ENCODE assay signal across 24 mouse cellular contexts in the genomic region with DNA sequence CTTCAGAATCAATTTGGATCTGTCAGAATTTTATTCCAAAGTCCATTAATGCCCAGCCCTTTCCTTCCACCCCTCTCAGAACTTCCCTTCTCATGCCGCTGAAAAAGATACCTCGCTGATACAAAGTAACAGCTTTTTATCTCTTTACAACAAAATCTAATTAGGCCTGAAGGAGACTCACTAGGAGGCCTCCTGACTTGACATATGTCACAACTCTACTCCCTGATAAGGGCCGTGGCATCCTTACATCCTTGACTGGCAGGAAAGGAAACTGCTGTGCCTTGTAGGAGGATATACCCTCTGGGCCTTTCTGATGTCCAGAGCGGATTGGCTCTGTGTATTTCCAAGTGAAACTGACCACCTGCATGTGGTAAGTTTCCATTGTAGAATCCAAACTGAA. TPM values are rescaled to one million over a fixed set of nuclear protein-coding genes. Genes with fewer than 3 reads are reported as not detected.
DNase-seq lines count a peak whose midpoint lies in the region; ATAC-seq and TF ChIP-seq lines count a peak whose summit lies in the region.
"Had no signal": no experiment of that assay in that cellular context is flagged by ENCODE, and none has a peak within 500 bp of the region (broad histone marks: within the 10 kb centered on the region; RNA-seq: fewer than 3 reads in every experiment).

No protein-coding gene starts in this region.

- ATAC-seq in liver, embryonic 13.5 days (ENCODE audit: low read depth), result peak; percentile 64
- ATAC-seq in liver, embryonic 15.5 days (ENCODE audit: insufficient read depth), result peak; percentile 42; the same call in 1 of the 2 replicates
- no peak for ATAC-seq in liver, embryonic 12.5 days
- no peak for ATAC-seq in forebrain, embryonic 14.5 days
- ATAC-seq: activated CD4-positive, CD25-positive, alpha-beta regulatory T cell, adult 4 months; CD4-positive, CD25-positive, alpha-beta regulatory T cell, adult 4 months; Patski had no signal

- no peaks in the 10 kb centered on the region for H3K9me3 ChIP-seq in liver, embryonic 13.5 days (replicated peaks)
- H3K9me3 ChIP-seq in liver, embryonic 15.5 days (replicated peaks), result no peaks in the 10 kb centered on the region
- no peaks in the 10 kb centered on the region for H3K9me3 ChIP-seq in liver, embryonic 12.5 days (replicated peaks)
- no peaks in the 10 kb centered on the region for H3K9me3 ChIP-seq in MEL (replicated peaks; ENCODE audit: insufficient read depth, low read length)
- no peaks in the 10 kb centered on the region for H3K9me3 ChIP-seq in forebrain, embryonic 14.5 days (replicated peaks; ENCODE audit: control insufficient read depth, low read length)
- H3K9me3 ChIP-seq: G1E had no signal

- 17% methylated on average over 4 of the region's 4 CpGs for WGBS in liver, embryonic 13.5 days (ENCODE audit: insufficient replicate concordance)
- WGBS in liver, embryonic 15.5 days (ENCODE audit: insufficient replicate concordance), result 16% methylated on average over 4 of the region's 4 CpGs
- WGBS in liver, embryonic 12.5 days (ENCODE audit: insufficient replicate concordance), result 10% methylated on average over 4 of the region's 4 CpGs
- 47% methylated on average over 4 of the region's 4 CpGs for whole genome bisulfite sequencing in forebrain, embryonic 14.5 days

- DNase-seq in liver, embryonic 13.5 days, result no peak
- DNase-seq in liver (no peak), MEL (ENCODE audit: low read depth, low spot score) (peak; percentile 58)
- DNase-seq in c-Kit-positive CD71-positive TER-119-positive erythroid progenitor cells, embryonic 14.5 days (ENCODE audit: low spot score), result peak; percentile 9
- no peak for DNase-seq in thymus, postnatal 36 days
- no peak for DNase-seq in forebrain, embryonic 14.5 days (ENCODE audit: low spot score)
- DNase-seq: adrenal gland, adult 2 months; adrenal gland, adult 8-10 months; adrenal gland, postnatal 10 days; adrenal gland, postnatal 14 days; adrenal gland, postnatal 25 days; adrenal gland, postnatal 36 days; B cell, adult 2 months; cerebellum, adult 11 months; cerebellum, adult 11-12 months; cerebellum, adult 18-20 months; cerebellum, adult 2 months had no signal

- H3K27ac ChIP-seq in liver, embryonic 13.5 days, result no peak overlapping the region
- no peak overlapping the region for H3K27ac ChIP-seq in liver, embryonic 15.5 days (replicated peaks)
- H3K27ac ChIP-seq in liver, embryonic 12.5 days, result no peak overlapping the region
- H3K27ac ChIP-seq in MEL (ENCODE audit: control insufficient read depth, low read depth, low read length), result no peak overlapping the region; the same call in 1 of the 2 replicates
- no peak overlapping the region for H3K27ac ChIP-seq in forebrain, embryonic 14.5 days (ENCODE audit: low read depth, low read length)

- H3K27me3 ChIP-seq in liver, embryonic 13.5 days, result peaks cover 6% of the 10 kb centered on the region
- H3K27me3 ChIP-seq in liver, embryonic 15.5 days, result no peaks in the 10 kb centered on the region
- peaks cover 8% of the 10 kb centered on the region; the same call in 1 of the 2 replicates for H3K27me3 ChIP-seq in liver, embryonic 12.5 days (replicated peaks)
- no peaks in the 10 kb centered on the region for H3K27me3 ChIP-seq in MEL (ENCODE audit: control insufficient read depth in 1 of 2, insufficient read depth in 2 of 2, low read length in 2 of 2)
- H3K27me3 ChIP-seq in forebrain, embryonic 14.5 days (replicated peaks; ENCODE audit: control insufficient read depth, insufficient read depth, low read length), result no peaks in the 10 kb centered on the region
- H3K27me3 ChIP-seq: CH12.LX, Patski had no signal

- H3K9ac ChIP-seq in liver, embryonic 13.5 days, result no peak overlapping the region
- H3K9ac ChIP-seq in liver, embryonic 15.5 days, result no peak overlapping the region
- no peak overlapping the region for H3K9ac ChIP-seq in liver, embryonic 12.5 days
- no peak overlapping the region for H3K9ac ChIP-seq in MEL (ENCODE audit: control insufficient read depth, low read depth, low read length, poor library complexity, severe bottlenecking)
- no peak overlapping the region for H3K9ac ChIP-seq in forebrain, embryonic 14.5 days (ENCODE audit: low read length)

- no peak for TF ChIP-seq POLR2A in MEL (IDR thresholded peaks at IDR 0.05; ENCODE audit: control insufficient read depth in 1 of 2, insufficient read depth in 1 of 2, low read depth in 1 of 2, low read length in 2 of 2, poor library complexity in 1 of 2)

- no peak for TF ChIP-seq RAD21 in MEL (IDR thresholded peaks at IDR 0.05; ENCODE audit: low read depth, low read length)

- no peaks in the 10 kb centered on the region for H3K79me2 ChIP-seq in MEL (ENCODE audit: control insufficient read depth, insufficient read depth, low read length, poor library complexity)

- no peak overlapping the region for H3K4me3 ChIP-seq in liver, embryonic 13.5 days (replicated peaks)
- H3K4me3 ChIP-seq in liver, embryonic 15.5 days (replicated peaks), result no peak overlapping the region
- no peak overlapping the region for H3K4me3 ChIP-seq in liver, embryonic 12.5 days
- no peak overlapping the region for H3K4me3 ChIP-seq in MEL (ENCODE audit: control insufficient read depth in 1 of 2, insufficient read depth in 1 of 2, low read depth in 2 of 2, low read length in 2 of 2)
- no peak overlapping the region for H3K4me3 ChIP-seq in forebrain, embryonic 14.5 days (ENCODE audit: low read depth, low read length)

- peak; percentile 45 to 65; a peak in 3 of 4 replicates for TF ChIP-seq EP300 in MEL (IDR thresholded peaks at IDR 0.05; ENCODE audit: low read depth in 1 of 2, low read length in 2 of 2)

- no peak for TF ChIP-seq CTCF in MEL (IDR thresholded peaks at IDR 0.05 in 2 of 3, conservative IDR thresholded peaks at IDR 0.05 in 1 of 3; ENCODE audit: control insufficient read depth in 1 of 3, insufficient read depth in 1 of 3, low read depth in 2 of 3, low read length in 3 of 3, poor library complexity in 1 of 3, severe bottlenecking in 1 of 3)

- peaks cover 18% of the 10 kb centered on the region for H3K4me1 ChIP-seq in liver, embryonic 13.5 days (replicated peaks)
- peaks cover 12% of the 10 kb centered on the region; the same call in 1 of the 2 replicates for H3K4me1 ChIP-seq in liver, embryonic 15.5 days (replicated peaks)
- peaks cover 15% of the 10 kb centered on the region for H3K4me1 ChIP-seq in liver, embryonic 12.5 days
- peaks cover 15 to 49% of the 10 kb centered on the region in 2 experiments for H3K4me1 ChIP-seq in MEL (ENCODE audit: control insufficient read depth in 1 of 2, insufficient read depth in 2 of 2, low read length in 2 of 2)
- H3K4me1 ChIP-seq in forebrain, embryonic 14.5 days (ENCODE audit: control insufficient read depth, insufficient read depth, low read length), result peaks cover 18% of the 10 kb centered on the region; the same call in 1 of the 2 replicates

- no peak overlapping the region for H3K4me2 ChIP-seq in liver, embryonic 13.5 days
- H3K4me2 ChIP-seq in liver, embryonic 15.5 days, result no peak overlapping the region
- H3K4me2 ChIP-seq in liver, embryonic 12.5 days, result no peak overlapping the region
- H3K4me2 ChIP-seq in forebrain, embryonic 14.5 days (ENCODE audit: low read length), result no peak overlapping the region

- H3K36me3 ChIP-seq in liver, embryonic 13.5 days, result no peaks in the 10 kb centered on the region
- no peaks in the 10 kb centered on the region for H3K36me3 ChIP-seq in liver, embryonic 15.5 days (replicated peaks)
- H3K36me3 ChIP-seq in liver, embryonic 12.5 days, result no peaks in the 10 kb centered on the region
- H3K36me3 ChIP-seq in MEL (ENCODE audit: control insufficient read depth in 1 of 2, insufficient read depth in 2 of 2, low read length in 2 of 2), result peaks cover 0 to 42% of the 10 kb centered on the region in 2 experiments; a peak in 2 of 4 replicates
- H3K36me3 ChIP-seq in forebrain, embryonic 14.5 days (ENCODE audit: control insufficient read depth, insufficient read depth, low read length), result no peaks in the 10 kb centered on the region
- H3K36me3 ChIP-seq: G1E had no signal

TF ChIP-seq in MEL, 35 proteins besides CTCF, POLR2A, EP300 and RAD21:
- TF ChIP-seq TCF12 (IDR thresholded peaks at IDR 0.05; ENCODE audit: low read depth, low read length) (peak; percentile 43; the same call in 1 of the 2 replicates), ETS1 (IDR thresholded peaks at IDR 0.05; ENCODE audit: low read depth, low read length) (peak; percentile 41; the same call in 1 of the 2 replicates), TBP (IDR thresholded peaks at IDR 0.05; ENCODE audit: low read depth, low read length) (no peak), SIN3A (IDR thresholded peaks at IDR 0.05; ENCODE audit: low read length) (0 out of 2 replicates have a peak, but pooled peaks have one; percentile 23), GATA1 (IDR thresholded peaks at IDR 0.05; ENCODE audit: low read depth, low read length) (peak; percentile 78), NRF1 (IDR thresholded peaks at IDR 0.05; ENCODE audit: insufficient read depth, low read depth, low read length, poor library complexity, severe bottlenecking) (no peak), TAL1 (IDR thresholded peaks at IDR 0.05; ENCODE audit: low read length) (peak; percentile 22; the same call in 1 of the 2 replicates), MYB (IDR thresholded peaks at IDR 0.05; ENCODE audit: low read depth, low read length) (no peak)

RNA-seq across cellular contexts. Expression of gene Fbrsl1, which starts 41.3 kb away (rescaled TPM):
- polyA plus RNA-seq in liver, embryonic 13.5 days (2015; fragmentation: Nextera tagmentation; extraction: Ambion mirVana), result 3.3 and 3.7 TPM in 2 replicates
- polyA plus RNA-seq in liver, embryonic 15.5 days (2015; fragmentation: Nextera tagmentation; extraction: Ambion mirVana), result 4.1 and 4.9 TPM in 2 replicates
- polyA plus RNA-seq in liver, embryonic 12.5 days (2016; fragmentation: Nextera tagmentation; extraction: Ambion mirVana), result 9.8 TPM in 2 replicates
- 10.6 and 12.7 TPM in 2 replicates for total RNA-seq in MEL (2012; rRNA removed)
- 10 to 100 TPM in 1 of 2 experiments, not detected in 1; 56.1 TPM for polyA plus RNA-seq in MEL (2012; ENCODE audit: insufficient read depth in 1 of 2, insufficient read length in 2 of 2, low read depth in 1 of 2, low replicate concordance in 2 of 2, missing spikeins in 1 of 2)
- 15.0 and 19.8 TPM in 2 replicates for polyA plus RNA-seq in forebrain, embryonic 14.5 days (2014; fragmentation: Nextera tagmentation; extraction: Ambion mirVana)

RNA-seq across cellular contexts. Expression of gene Galnt9, which starts 54.5 kb away (rescaled TPM):
- not detected in 2 replicates for polyA plus RNA-seq in liver, embryonic 13.5 days (2015; fragmentation: Nextera tagmentation; extraction: Ambion mirVana)
- 0.16 and 0.22 TPM in 2 replicates for polyA plus RNA-seq in liver, embryonic 15.5 days (2015; fragmentation: Nextera tagmentation; extraction: Ambion mirVana)
- not detected in 2 replicates for polyA plus RNA-seq in liver, embryonic 12.5 days (2016; fragmentation: Nextera tagmentation; extraction: Ambion mirVana)
- total RNA-seq in MEL (2012; rRNA removed), result 0.23 and 0.42 TPM in 2 replicates
- under 1 TPM in 1 of 2 experiments, not detected in 1; 0.99 TPM for polyA plus RNA-seq in MEL (2012; ENCODE audit: insufficient read depth in 1 of 2, insufficient read length in 2 of 2, low read depth in 1 of 2, low replicate concordance in 2 of 2, missing spikeins in 1 of 2)
- polyA plus RNA-seq in forebrain, embryonic 14.5 days (2014; fragmentation: Nextera tagmentation; extraction: Ambion mirVana), result 12.1 and 13.3 TPM in 2 replicates
- total RNA-seq: adrenal gland, postnatal 14 days; CH12.LX had no signal
- polyA plus RNA-seq: G1E, Patski had no signal

Comparison
In these comparisons a context has a peak if more than half of its experiments do, and no peak if none do; other contexts are left out.
1. ATAC-seq: peak in liver, embryonic 13.5 days (single experiment) and liver, embryonic 15.5 days (single experiment); none in liver, embryonic 12.5 days (single experiment) and forebrain, embryonic 14.5 days (single experiment).
2. DNase-seq: peak in MEL (single experiment) and c-Kit-positive CD71-positive TER-119-positive erythroid progenitor cells, embryonic 14.5 days (single experiment); none in liver, embryonic 13.5 days (single experiment), liver (single experiment), thymus, postnatal 36 days (0 of 2) and forebrain, embryonic 14.5 days (single experiment).